In genomic region chr3:35340935-35341800, GRCm38 (mm10) we compare ENCODE assay signal across 8 mouse cellular contexts.
DNase-seq lines count a peak whose midpoint lies in the region; ATAC-seq lines count a peak whose summit lies in the region.

No protein-coding gene starts in this region.

- H3K27me3 ChIP-seq in heart, embryonic 13.5 days (replicated peaks): peaks cover 20% of the 10 kb centered on the region
- H3K27me3 ChIP-seq in stomach, embryonic 16.5 days (ENCODE audit: control insufficient read depth, insufficient read depth, low read length): no peaks in the 10 kb centered on the region

- H3K4me3 ChIP-seq in heart, embryonic 13.5 days: peak overlapping the region; percentile 60
- H3K4me3 ChIP-seq in stomach, embryonic 16.5 days (replicated peaks; ENCODE audit: low read length): peak overlapping the region; percentile 48

- peak overlapping the region; percentile 75 for H3K9ac ChIP-seq in heart, embryonic 13.5 days
- peak overlapping the region; percentile 70 for H3K9ac ChIP-seq in stomach, embryonic 16.5 days (ENCODE audit: low read length)

- H3K4me1 ChIP-seq in heart, embryonic 13.5 days: peaks cover 18% of the 10 kb centered on the region
- H3K4me1 ChIP-seq in stomach, embryonic 16.5 days (ENCODE audit: control insufficient read depth, insufficient read depth, low read length): peaks cover 7% of the 10 kb centered on the region; the same call in 1 of the 2 replicates

- no peak for DNase-seq in heart, adult 18-20 months
- peak; percentile 42 for DNase-seq in cerebellum, adult 9-10 months
- DNase-seq in forelimb bud, embryonic 11.5 days (ENCODE audit: low read depth, low spot score): peak; percentile 76
- peak; percentile 58 to 87 for DNase-seq in layer of hippocampus, postnatal 14 days (ENCODE audit: low spot score in 2 of 2)
- DNase-seq in mesoderm, embryonic 11.5 days (ENCODE audit: low read depth, low spot score): peak; percentile 86
- DNase-seq in spleen, adult 12 weeks (ENCODE audit: low spot score): no peak

- WGBS in heart, embryonic 13.5 days: 1% methylated on average over 22 of the region's 22 CpGs
- WGBS in stomach, embryonic 16.5 days: 6% methylated on average over 22 of the region's 22 CpGs

- no peaks in the 10 kb centered on the region for H3K9me3 ChIP-seq in heart, embryonic 13.5 days
- no peaks in the 10 kb centered on the region for H3K9me3 ChIP-seq in stomach, embryonic 16.5 days (replicated peaks; ENCODE audit: control insufficient read depth, low read length)

- peak; percentile 32; the same call in 1 of the 2 replicates for ATAC-seq in heart, embryonic 13.5 days (ENCODE audit: extremely low read depth, insufficient number of reproducible peaks, low FRiP score, low TSS enrichment)
- peak; percentile 78; the same call in 1 of the 2 replicates for ATAC-seq in stomach, embryonic 16.5 days (ENCODE audit: insufficient read depth, low FRiP score)

- H3K27ac ChIP-seq in heart, embryonic 13.5 days (replicated peaks): 0 out of 2 replicates have a peak overlapping the region, but pooled peaks have one; percentile 24
- 0 out of 2 replicates have a peak overlapping the region, but pooled peaks have one; percentile 33 for H3K27ac ChIP-seq in stomach, embryonic 16.5 days (ENCODE audit: low read length)

- H3K36me3 ChIP-seq in heart, embryonic 13.5 days: no peaks in the 10 kb centered on the region
- H3K36me3 ChIP-seq in stomach, embryonic 16.5 days (ENCODE audit: control insufficient read depth, insufficient read depth, low read length): no peaks in the 10 kb centered on the region

- H3K4me2 ChIP-seq in heart, embryonic 13.5 days: peak overlapping the region; percentile 79
- peak overlapping the region; percentile 79 for H3K4me2 ChIP-seq in stomach, embryonic 16.5 days (ENCODE audit: low read depth, low read length)

Comparison
In these comparisons a context has a peak if more than half of its experiments do, and no peak if none do; other contexts are left out.
1. DNase-seq: peak in cerebellum, adult 9-10 months (single experiment), forelimb bud, embryonic 11.5 days (single experiment), layer of hippocampus, postnatal 14 days (2 of 2) and mesoderm, embryonic 11.5 days (single experiment); none in heart, adult 18-20 months (0 of 2) and spleen, adult 12 weeks (single experiment).